Mouse (Mus musculus) kidney, adult 2 months (tissue): ENCODE measurements around the gene Cnot11.

Source experiments
- CTCF ChIP-seq: fragments of 200-500 bp; conservative IDR thresholded peaks from 2 replicates; pipeline ENCODE4 v1.5.1; 2011; ENCODE audit warnings: low read depth, mild to moderate bottlenecking, control low read depth, low read length, moderate library complexity, mixed read lengths; ENCODE audit not compliant: insufficient read depth, insufficient read length
- POLR2A ChIP-seq: fragments of 200-500 bp; IDR thresholded peaks from one replicate; pipeline ENCODE4 v1.6.1; 2011; ENCODE audit warnings: low read depth, low read length, control low read depth

DNA sequence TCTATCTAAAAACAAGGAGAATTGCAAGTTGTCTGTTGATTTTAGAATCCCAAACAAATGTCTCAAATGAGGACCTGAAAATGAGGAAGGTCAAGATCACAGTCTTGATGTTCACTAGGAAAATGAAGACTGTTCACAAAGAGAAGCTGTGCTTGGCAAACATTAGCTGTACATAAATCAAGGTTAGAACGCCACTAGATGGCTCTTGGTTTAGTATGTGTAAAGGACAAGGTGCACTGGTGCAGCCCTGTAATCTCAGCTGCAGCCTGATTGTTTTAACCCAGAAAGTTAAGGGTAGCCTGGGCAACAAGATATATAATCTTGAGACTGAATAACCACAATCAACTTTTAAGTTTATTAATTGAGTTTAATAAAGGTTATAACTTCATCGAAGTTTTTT is 12.4 kb downstream of the Cnot11 start:
- TF ChIP-seq CTCF (no peak), POLR2A (no peak)
